20 mouse cellular contexts compared by ENCODE assay signal in the genomic region with DNA sequence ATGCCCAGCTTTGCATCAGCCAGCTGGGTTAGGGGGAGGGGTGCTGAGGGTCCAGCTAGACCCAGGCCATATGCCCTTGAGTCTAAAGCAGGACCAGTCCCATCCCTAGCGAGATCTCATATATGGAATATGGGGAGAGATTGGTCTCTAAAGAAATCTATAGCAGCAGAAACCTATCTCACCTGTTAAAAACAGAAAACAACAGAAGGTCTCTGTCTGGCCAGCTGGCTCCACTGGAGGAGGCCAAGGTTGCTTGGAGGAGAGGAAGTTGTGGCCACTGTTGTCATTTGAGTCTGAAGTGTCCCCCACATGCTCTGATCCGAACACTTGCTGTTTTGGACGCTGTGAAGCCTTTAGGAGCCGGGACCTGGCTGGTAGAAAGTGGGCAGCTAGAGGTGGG. TPM values are rescaled to one million over a fixed set of nuclear protein-coding genes. Genes with fewer than 3 reads are reported as not detected.
DNase-seq lines count a peak whose midpoint lies in the region; ATAC-seq and TF ChIP-seq lines count a peak whose summit lies in the region.
"Had no signal": no experiment of that assay in that cellular context is flagged by ENCODE, and none has a peak within 500 bp of the region (broad histone marks: within the 10 kb centered on the region; RNA-seq: fewer than 3 reads in every experiment).

No protein-coding gene starts in this region.

- H3K27me3 ChIP-seq in liver, embryonic 13.5 days = no peaks in the 10 kb centered on the region
- H3K27me3 ChIP-seq in cerebellum, adult 2 months (ENCODE audit: control insufficient read depth, insufficient read depth, low read length) = no peaks in the 10 kb centered on the region
- H3K27me3 ChIP-seq: embryonic facial prominence, embryonic 13.5 days; forebrain, embryonic 12.5 days; heart, embryonic 15.5 days; hindbrain, embryonic 13.5 days had no signal

- peaks cover 17% of the 10 kb centered on the region for H3K36me3 ChIP-seq in liver, embryonic 13.5 days
- H3K36me3 ChIP-seq: embryonic facial prominence, embryonic 13.5 days; forebrain, embryonic 12.5 days; heart, embryonic 15.5 days had no signal

- ATAC-seq in liver, embryonic 13.5 days (ENCODE audit: low read depth) = no peak
- ATAC-seq: forebrain, embryonic 16.5 days; hindbrain, postnatal 0 days had no signal

- H3K4me3 ChIP-seq in liver, embryonic 13.5 days (replicated peaks) = no peak overlapping the region
- no peak overlapping the region for H3K4me3 ChIP-seq in cerebellum, adult 2 months (replicated peaks; ENCODE audit: insufficient read depth, low read depth, low read length)
- H3K4me3 ChIP-seq: embryonic facial prominence, embryonic 13.5 days; forebrain, embryonic 12.5 days; heart, embryonic 10.5 days; heart, embryonic 15.5 days; hindbrain, embryonic 13.5 days had no signal

- DNase-seq in liver, embryonic 13.5 days = no peak
- no peak for DNase-seq in liver
- DNase-seq in cerebellum, adult 2 months = peak; percentile 54 to 56
- DNase-seq in cerebellum, adult 9-11 months = peak; percentile 67
- peak; percentile 34 to 40 for DNase-seq in cerebellum, postnatal 36 days
- no peak for DNase-seq in spleen, adult 18-20 months
- no peak for DNase-seq in lung, adult 18-20 months
- DNase-seq: adrenal gland, adult 8-10 months; gastrocnemius, postnatal 10 days; heart, adult 18-20 months; heart, postnatal 14 days; kidney, adult 11 months had no signal

- H3K27ac ChIP-seq in liver, embryonic 13.5 days = peak overlapping the region; percentile 82; the same call in 1 of the 2 replicates
- peak overlapping the region; percentile 68; the same call in 1 of the 2 replicates for H3K27ac ChIP-seq in cerebellum, adult 2 months (ENCODE audit: insufficient read depth, low read length)
- H3K27ac ChIP-seq: embryonic facial prominence, embryonic 13.5 days; forebrain, embryonic 12.5 days; heart, embryonic 10.5 days; heart, embryonic 15.5 days; hindbrain, embryonic 13.5 days; hindbrain, postnatal 0 days had no signal

- peaks cover 74% of the 10 kb centered on the region for H3K4me1 ChIP-seq in liver, embryonic 13.5 days (replicated peaks)
- peaks cover 24% of the 10 kb centered on the region for H3K4me1 ChIP-seq in cerebellum, adult 2 months (ENCODE audit: control insufficient read depth, insufficient read depth, low read length)
- H3K4me1 ChIP-seq: embryonic facial prominence, embryonic 13.5 days; forebrain, embryonic 12.5 days had no signal

- no peak overlapping the region for H3K4me2 ChIP-seq in liver, embryonic 13.5 days
- H3K4me2 ChIP-seq: embryonic facial prominence, embryonic 13.5 days; forebrain, embryonic 12.5 days; heart, embryonic 15.5 days; hindbrain, embryonic 13.5 days had no signal

- no peak overlapping the region for H3K9ac ChIP-seq in liver, embryonic 13.5 days
- H3K9ac ChIP-seq: embryonic facial prominence, embryonic 13.5 days; forebrain, embryonic 12.5 days; heart, embryonic 15.5 days; hindbrain, embryonic 13.5 days had no signal

- TF ChIP-seq CTCF in cerebellum, adult 2 months (IDR thresholded peaks at IDR 0.05; ENCODE audit: borderline replicate concordance, insufficient read depth, low read depth, low read length) = no peak

- H3K9me3 ChIP-seq in liver, embryonic 13.5 days (replicated peaks) = no peaks in the 10 kb centered on the region
- H3K9me3 ChIP-seq: embryonic facial prominence, embryonic 13.5 days; forebrain, embryonic 12.5 days; heart, embryonic 10.5 days; heart, embryonic 15.5 days; hindbrain, embryonic 13.5 days had no signal

- TF ChIP-seq POLR2A in cerebellum, adult 2 months (IDR thresholded peaks at IDR 0.05; ENCODE audit: borderline replicate concordance, insufficient read depth, low read length) = no peak

- WGBS in liver, embryonic 13.5 days (ENCODE audit: insufficient replicate concordance) = 83% methylated on average over 4 of the region's 4 CpGs
- WGBS in cerebellum, adult 2 months = 15% methylated on average over 4 of the region's 4 CpGs

RNA-seq across cellular contexts. Expression of a gene that starts 20.6 kb away (rescaled TPM):
- 23.0 and 24.2 TPM in 2 replicates for polyA plus RNA-seq in liver, embryonic 13.5 days (2015; fragmentation: Nextera tagmentation; extraction: Ambion mirVana)
- 21.8 and 25.3 TPM in 2 replicates for polyA plus RNA-seq in cerebellum, adult 2 months (2012; rRNA removed)

RNA-seq across cellular contexts. Expression of a gene that starts 42.0 kb away (rescaled TPM):
- polyA plus RNA-seq in liver, embryonic 13.5 days (2015; fragmentation: Nextera tagmentation; extraction: Ambion mirVana) = not detected in 2 replicates
- 0.23 and 0.73 TPM in 2 replicates for polyA plus RNA-seq in cerebellum, adult 2 months (2012; rRNA removed)
- polyA plus RNA-seq: embryonic facial prominence, embryonic 13.5 days; forebrain, embryonic 16.5 days; frontal cortex, adult 2 months; heart, embryonic 10.5 days; heart, embryonic 15.5 days had no signal

RNA-seq across cellular contexts. Expression of a gene that starts 43.7 kb away (rescaled TPM):
- 2.5 and 3.4 TPM in 2 replicates for polyA plus RNA-seq in liver, embryonic 13.5 days (2015; fragmentation: Nextera tagmentation; extraction: Ambion mirVana)
- 27.0 and 32.3 TPM in 2 replicates for polyA plus RNA-seq in cerebellum, adult 2 months (2012; rRNA removed)

RNA-seq across cellular contexts. Expression of a gene that starts 53.2 kb away (rescaled TPM):
- 3.4 and 3.8 TPM in 2 replicates for polyA plus RNA-seq in liver, embryonic 13.5 days (2015; fragmentation: Nextera tagmentation; extraction: Ambion mirVana)
- 14.9 and 17.0 TPM in 2 replicates for polyA plus RNA-seq in cerebellum, adult 2 months (2012; rRNA removed)

Comparison
In these comparisons a context has a peak if more than half of its experiments do, and no peak if none do; other contexts are left out.
1. DNase-seq: peak in cerebellum, adult 2 months (2 of 2), cerebellum, adult 9-11 months (single experiment) and cerebellum, postnatal 36 days (2 of 2); none in liver, embryonic 13.5 days (single experiment), liver (single experiment), spleen, adult 18-20 months (0 of 2) and lung, adult 18-20 months (0 of 2).